25 mouse cellular contexts compared by ENCODE assay signal in the genomic region with DNA sequence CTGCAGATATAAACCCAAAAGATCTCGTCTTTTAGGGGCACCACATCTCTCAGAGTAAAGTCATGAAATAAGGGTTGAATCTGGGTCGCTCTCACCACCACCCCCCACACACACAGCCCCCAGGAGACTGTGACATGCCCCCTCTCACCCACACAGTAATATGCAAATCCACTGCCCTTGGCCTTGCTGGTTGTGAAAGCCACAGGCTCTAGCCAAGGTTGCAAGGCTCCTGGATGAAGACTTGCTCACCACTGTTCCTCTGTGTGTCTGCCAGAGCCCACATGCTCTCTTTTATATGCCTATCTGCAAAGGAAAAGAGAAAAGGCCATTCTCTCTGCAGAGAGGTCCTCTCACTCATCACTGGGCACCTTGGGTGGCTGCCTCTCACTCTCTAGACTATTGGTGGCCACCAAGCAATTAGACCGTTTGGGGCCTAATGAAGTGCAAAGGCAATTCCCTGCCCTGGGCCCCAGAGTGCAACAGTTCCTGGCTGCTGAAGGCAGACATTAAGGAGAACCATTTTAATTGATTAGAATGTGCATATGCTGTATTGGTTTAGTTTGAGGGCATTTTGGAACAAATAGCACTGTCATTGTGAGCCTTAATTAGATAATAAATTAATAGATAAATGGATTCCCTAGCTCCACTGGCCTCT.
DNase-seq lines count a peak whose midpoint lies in the region; ATAC-seq and TF ChIP-seq lines count a peak whose summit lies in the region.
"Had no signal": no experiment of that assay in that cellular context is flagged by ENCODE, and none has a peak within 500 bp of the region (broad histone marks: within the 10 kb centered on the region; RNA-seq: fewer than 3 reads in every experiment).

No protein-coding gene starts in this region.

- no peak overlapping the region for H3K4me3 ChIP-seq in neural tube, embryonic 13.5 days
- no peak overlapping the region for H3K4me3 ChIP-seq in embryonic facial prominence, embryonic 11.5 days (ENCODE audit: low read depth, low read length)
- no peak overlapping the region for H3K4me3 ChIP-seq in forebrain, embryonic 15.5 days
- no peak overlapping the region for H3K4me3 ChIP-seq in gastrocnemius, adult 2 months
- H3K4me3 ChIP-seq: liver, embryonic 13.5 days; lung, embryonic 15.5 days; midbrain, embryonic 13.5 days; myocyte had no signal

- no peak for TF ChIP-seq CTCF in gastrocnemius, adult 2 months (IDR thresholded peaks at IDR 0.05)

- intact Hi-C loops in heart, postnatal 36 days (cut with DNase I), result no loop called here
- intact Hi-C loops in gastrocnemius, adult 2 months (cut with DNase I), result no loop called here

- WGBS in neural tube, embryonic 13.5 days, result 50% methylated on average over 3 of the region's 3 CpGs
- WGBS in embryonic facial prominence, embryonic 11.5 days, result 66% methylated on average over 3 of the region's 3 CpGs
- 54% methylated on average over 3 of the region's 3 CpGs for WGBS in forebrain, embryonic 15.5 days

- DNase-seq in neural tube, embryonic 10.5 days (ENCODE audit: extremely low spot score, low spot score), result no peak
- DNase-seq in embryonic facial prominence, embryonic 11.5 days (ENCODE audit: low spot score), result no peak
- DNase-seq in heart, postnatal 36 days, result no peak
- no peak for DNase-seq in urinary bladder, postnatal 10 days (ENCODE audit: low spot score)
- no peak for DNase-seq in left cerebral cortex, adult 11 months (ENCODE audit: low spot score)
- no peak for DNase-seq in gastrocnemius, adult 2 months
- DNase-seq: B cell, adult 2 months; cerebellum, adult 2 months; gastrocnemius, postnatal 36 days; heart, postnatal 14 days; kidney, adult 11 months; kidney, postnatal 14 days; layer of hippocampus, adult 9-11 months; liver, embryonic 13.5 days; spleen, adult 18-20 months; thymus, adult 18-20 months had no signal

- H3K4me2 ChIP-seq in neural tube, embryonic 13.5 days, result no peak overlapping the region
- H3K4me2 ChIP-seq in embryonic facial prominence, embryonic 11.5 days (ENCODE audit: low read depth, low read length), result no peak overlapping the region
- no peak overlapping the region for H3K4me2 ChIP-seq in forebrain, embryonic 15.5 days (replicated peaks)
- H3K4me2 ChIP-seq: heart, embryonic 11.5 days; liver, embryonic 13.5 days; lung, embryonic 15.5 days; midbrain, embryonic 13.5 days had no signal

- H3K9ac ChIP-seq in neural tube, embryonic 13.5 days, result no peak overlapping the region
- H3K9ac ChIP-seq in embryonic facial prominence, embryonic 11.5 days (replicated peaks; ENCODE audit: low read length), result no peak overlapping the region
- H3K9ac ChIP-seq in forebrain, embryonic 15.5 days (replicated peaks), result no peak overlapping the region
- H3K9ac ChIP-seq: liver, embryonic 13.5 days; lung, embryonic 15.5 days; midbrain, embryonic 13.5 days had no signal

- H3K27ac ChIP-seq in neural tube, embryonic 13.5 days (replicated peaks), result 0 out of 2 replicates have a peak overlapping the region, but pooled peaks have one; percentile 3
- H3K27ac ChIP-seq in embryonic facial prominence, embryonic 11.5 days (replicated peaks; ENCODE audit: low read depth, low read length), result 0 out of 2 replicates have a peak overlapping the region, but pooled peaks have one; percentile 43
- H3K27ac ChIP-seq in forebrain, embryonic 15.5 days (replicated peaks), result no peak overlapping the region
- no peak overlapping the region for H3K27ac ChIP-seq in gastrocnemius, adult 2 months
- H3K27ac ChIP-seq: liver, embryonic 13.5 days; lung, embryonic 15.5 days; macrophage; midbrain, embryonic 13.5 days had no signal

- H3K36me3 ChIP-seq in neural tube, embryonic 13.5 days, result no peaks in the 10 kb centered on the region
- H3K36me3 ChIP-seq in embryonic facial prominence, embryonic 11.5 days (replicated peaks; ENCODE audit: control insufficient read depth, insufficient read depth, low read depth, low read length), result no peaks in the 10 kb centered on the region
- H3K36me3 ChIP-seq in forebrain, embryonic 15.5 days, result no peaks in the 10 kb centered on the region
- H3K36me3 ChIP-seq: liver, embryonic 13.5 days; lung, embryonic 15.5 days; midbrain, embryonic 13.5 days had no signal

- peaks cover 6% of the 10 kb centered on the region; the same call in 1 of the 2 replicates for H3K4me1 ChIP-seq in neural tube, embryonic 13.5 days (replicated peaks)
- no peaks in the 10 kb centered on the region for H3K4me1 ChIP-seq in embryonic facial prominence, embryonic 11.5 days (ENCODE audit: control insufficient read depth, insufficient read depth, low read length)
- H3K4me1 ChIP-seq in forebrain, embryonic 15.5 days, result peaks cover 10% of the 10 kb centered on the region
- H3K4me1 ChIP-seq: liver, embryonic 13.5 days had no signal

- H3K9me3 ChIP-seq in neural tube, embryonic 13.5 days, result no peaks in the 10 kb centered on the region
- no peaks in the 10 kb centered on the region for H3K9me3 ChIP-seq in embryonic facial prominence, embryonic 11.5 days (replicated peaks; ENCODE audit: control insufficient read depth, low read length)
- no peaks in the 10 kb centered on the region for H3K9me3 ChIP-seq in forebrain, embryonic 15.5 days
- H3K9me3 ChIP-seq: liver, embryonic 13.5 days; lung, embryonic 15.5 days; midbrain, embryonic 13.5 days had no signal

- no peak for ATAC-seq in neural tube, embryonic 13.5 days (ENCODE audit: low read depth)
- ATAC-seq in embryonic facial prominence, embryonic 11.5 days (replicated peaks; ENCODE audit: insufficient number of reproducible peaks, low FRiP score, low TSS enrichment, low read depth), result no peak
- 0 out of 2 replicates have a peak, but pooled peaks have one; percentile 37 for ATAC-seq in forebrain, embryonic 15.5 days (replicated peaks)
- ATAC-seq: activated CD4-positive, CD25-positive, alpha-beta regulatory T cell, adult 4 months; midbrain, embryonic 13.5 days; Patski had no signal

- H3K27me3 ChIP-seq in neural tube, embryonic 13.5 days, result no peaks in the 10 kb centered on the region
- no peaks in the 10 kb centered on the region for H3K27me3 ChIP-seq in embryonic facial prominence, embryonic 11.5 days (ENCODE audit: control insufficient read depth, insufficient read depth, low read length)
- no peaks in the 10 kb centered on the region for H3K27me3 ChIP-seq in forebrain, embryonic 15.5 days
- H3K27me3 ChIP-seq: lung, embryonic 15.5 days; midbrain, embryonic 13.5 days; Patski had no signal

Comparison
In these comparisons a context has a peak if more than half of its experiments do, and no peak if none do; other contexts are left out.
1. H3K27ac ChIP-seq: peak in neural tube, embryonic 13.5 days (single experiment) and embryonic facial prominence, embryonic 11.5 days (single experiment); none in forebrain, embryonic 15.5 days (single experiment) and gastrocnemius, adult 2 months (single experiment).